Mouse (Mus musculus) hindbrain, embryonic 11.5 days (tissue): ENCODE measurements around the gene 9930111J21Rik1. TPM values are rescaled to one million over a fixed set of nuclear protein-coding genes. Genes with fewer than 3 reads are reported as not detected.
"Not testable (repeated sequence)": the region's sequence is repeated elsewhere in the genome, so short reads cannot be mapped to it uniquely, and the experiment has no call there.

Source experiments
- ATAC-seq: fragments of 200-750 bp; cut with Nextera tagmentation; 2 replicates; pipeline ENCODE4 v1.8.0; 2017; ENCODE audit warnings: mild to moderate bottlenecking, moderate TSS enrichment, moderate library complexity; ENCODE audit not compliant: low FRiP score
- DNase-seq: peaks from one replicate; pipeline ENCODE4 v3.0.0-alpha.2; 2015; ENCODE audit warnings: low spot score
- H3K27ac ChIP-seq: fragments of 300-500 bp; sonication (generic); 2 replicates; pipeline ENCODE4 v1.5.1; 2014; ENCODE audit warnings: mild to moderate bottlenecking, low read depth, low read length
- H3K27me3 ChIP-seq: fragments of 300-500 bp; sonication (generic); 2 replicates; pipeline ENCODE4 v1.6.1; 2014; ENCODE audit warnings: mild to moderate bottlenecking, low read length, moderate library complexity, mixed read lengths; ENCODE audit not compliant: control insufficient read depth, insufficient read depth
- H3K36me3 ChIP-seq: fragments of 300-500 bp; sonication (generic); 2 replicates; pipeline ENCODE4 v1.6.1; 2014; ENCODE audit warnings: mild to moderate bottlenecking, low read length, moderate library complexity, mixed read lengths; ENCODE audit not compliant: control insufficient read depth, insufficient read depth
- H3K4me1 ChIP-seq: fragments of 300-500 bp; sonication (generic); replicated peaks from 2 replicates; pipeline ENCODE4 v1.6.1; 2014; ENCODE audit warnings: low read length, mixed read lengths; ENCODE audit not compliant: control insufficient read depth, insufficient read depth
- H3K4me2 ChIP-seq: fragments of 300-500 bp; sonication (generic); replicated peaks from 2 replicates; pipeline ENCODE4 v1.6.1; 2014; ENCODE audit warnings: mild to moderate bottlenecking, low read depth, low read length
- H3K4me3 ChIP-seq: fragments of 300-500 bp; sonication (generic); 2 replicates; pipeline ENCODE4 v1.5.1; 2014; ENCODE audit warnings: low read depth, low read length
- H3K9ac ChIP-seq: fragments of 300-500 bp; sonication (generic); 2 replicates; pipeline ENCODE4 v1.6.1; 2014; ENCODE audit warnings: low read depth, low read length
- H3K9me3 ChIP-seq: fragments of 300-500 bp; sonication (generic); 2 replicates; pipeline ENCODE4 v1.6.1; 2016; ENCODE audit warnings: low read length; ENCODE audit not compliant: control insufficient read depth
- WGBS: fragments of 180-500 bp; shearing (Covaris S2); extraction: QIAGEN DNeasy Blood & Tissue Kit; methylation state at CpG from one replicate; pipeline ENCODE4 v1.1.7; 2014; 5-methylcytosine and 5-hydroxymethylcytosine counted together
- polyA plus RNA-seq: library from polyadenylated mRNA; unstranded; fragments of >200 nt; fragmentation: Nextera tagmentation; extraction: Ambion mirVana; gene quantifications from 2 replicates; pipeline ENCODE4 v1.2.1, GENCODE M21; 2014

9930111J21Rik1 gene
- polyA plus RNA-seq, 1 experiment from 2014 or later: 0.54 TPM

- H3K27ac ChIP-seq, H3K27me3 ChIP-seq, H3K9ac ChIP-seq, ATAC-seq, H3K4me2 ChIP-seq, DNase-seq, H3K9me3 ChIP-seq, H3K4me3 ChIP-seq, H3K4me1 ChIP-seq, H3K36me3 ChIP-seq: not testable (repeated sequence)
- WGBS: 88% methylated on average over 2 of the region's 3 CpGs
These were observed 9.0 kb upstream of the 9930111J21Rik1 start for GRCm38 (mm10) chr11:48988219-48988618.

GRCm38 (mm10) chr11:48982848-48983247, 3.6 kb upstream of the 9930111J21Rik1 start:
- not testable (repeated sequence) for H3K4me2 ChIP-seq, H3K4me3 ChIP-seq, H3K9ac ChIP-seq, H3K27me3 ChIP-seq, DNase-seq, H3K4me1 ChIP-seq, H3K27ac ChIP-seq, ATAC-seq, H3K36me3 ChIP-seq, H3K9me3 ChIP-seq
- WGBS: no CpG with 5 or more reads among the region's 3 CpGs

- H3K9me3 ChIP-seq, ATAC-seq: not testable (repeated sequence)
- WGBS: no CpG with 5 or more reads among the region's 5 CpGs
These were observed 854 bp upstream of the 9930111J21Rik1 start for GRCm38 (mm10) chr11:48980052-48980451.

GRCm38 (mm10) chr11:48978240-48978939, 808 bp downstream of the 9930111J21Rik1 start, which contains the start of gene Olfr56:
Olfr56 (plus strand) TSS chr11:48978889.
- not testable (repeated sequence) for H3K27ac ChIP-seq, H3K36me3 ChIP-seq, H3K4me2 ChIP-seq, H3K27me3 ChIP-seq, DNase-seq, H3K4me1 ChIP-seq, ATAC-seq, H3K4me3 ChIP-seq, H3K9ac ChIP-seq, H3K9me3 ChIP-seq
- no CpG with 5 or more reads among the region's 1 CpGs for WGBS

More at GRCm38 (mm10) chr11:48980052-48980451, 854 bp upstream of the 9930111J21Rik1 start:
- H3K27ac ChIP-seq, H3K36me3 ChIP-seq, H3K9ac ChIP-seq, DNase-seq, H3K4me3 ChIP-seq, H3K4me1 ChIP-seq, H3K27me3 ChIP-seq, H3K4me2 ChIP-seq: not testable (repeated sequence)

- no CpG with 5 or more reads among the region's 1 CpGs for WGBS
These were observed 4.5 kb downstream of the 9930111J21Rik1 start for GRCm38 (mm10) chr11:48974686-48975085.

GRCm38 (mm10) chr11:48946090-48946489, 33.1 kb downstream of the 9930111J21Rik1 start, which contains the start of gene Psme2b:
Psme2b (minus strand) TSS chr11:48946190.
- H3K4me3 ChIP-seq, DNase-seq, ATAC-seq, H3K9me3 ChIP-seq, H3K9ac ChIP-seq, H3K27ac ChIP-seq, H3K4me1 ChIP-seq, H3K36me3 ChIP-seq, H3K4me2 ChIP-seq, H3K27me3 ChIP-seq: not testable (repeated sequence)
- WGBS: 92% methylated on average over 6 of the region's 6 CpGs

More at GRCm38 (mm10) chr11:48974686-48975085, 4.5 kb downstream of the 9930111J21Rik1 start:
- not testable (repeated sequence) for H3K9ac ChIP-seq, H3K4me3 ChIP-seq, H3K27ac ChIP-seq, H3K27me3 ChIP-seq, H3K36me3 ChIP-seq, ATAC-seq, H3K9me3 ChIP-seq, H3K4me1 ChIP-seq, DNase-seq, H3K4me2 ChIP-seq

GRCm38 (mm10) chr11:48939286-48939685, 39.9 kb downstream of the 9930111J21Rik1 start:
- H3K36me3 ChIP-seq, H3K9ac ChIP-seq, H3K4me3 ChIP-seq, H3K4me1 ChIP-seq, H3K9me3 ChIP-seq, ATAC-seq, H3K27ac ChIP-seq, H3K4me2 ChIP-seq, H3K27me3 ChIP-seq, DNase-seq: not testable (repeated sequence)

GRCm38 (mm10) chr11:48935291-48935690, 43.9 kb downstream of the 9930111J21Rik1 start:
- not testable (repeated sequence) for H3K27ac ChIP-seq, H3K27me3 ChIP-seq, H3K4me2 ChIP-seq, DNase-seq, H3K9me3 ChIP-seq, H3K4me3 ChIP-seq, ATAC-seq, H3K9ac ChIP-seq, H3K4me1 ChIP-seq, H3K36me3 ChIP-seq
- no CpG with 5 or more reads among the region's 3 CpGs for WGBS

- H3K27ac ChIP-seq, H3K9ac ChIP-seq, H3K4me2 ChIP-seq, H3K27me3 ChIP-seq, H3K9me3 ChIP-seq, H3K4me3 ChIP-seq, DNase-seq, H3K36me3 ChIP-seq, H3K4me1 ChIP-seq, ATAC-seq: not testable (repeated sequence)
- 100% methylated on average over 1 of the region's 1 CpGs for WGBS
These were observed 45.3 kb downstream of the 9930111J21Rik1 start for GRCm38 (mm10) chr11:48933923-48934322.
